Mouse (Mus musculus) cortical plate, adult 2 months (tissue): ENCODE measurements around the gene Iqck. TPM values are rescaled to one million over a fixed set of nuclear protein-coding genes. Genes with fewer than 3 reads are reported as not detected.

Experiments used
- H3K27ac ChIP-seq: fragments of 200-500 bp; 2 replicates; pipeline ENCODE4 v1.5.1; 2012; ENCODE audit warnings: low read length, control low read depth, inconsistent platforms; ENCODE audit not compliant: insufficient read depth
- H3K4me1 ChIP-seq: fragments of 200-500 bp; 2 replicates; pipeline ENCODE4 v1.6.1; 2011; ENCODE audit warnings: low read length; ENCODE audit not compliant: control insufficient read depth, insufficient read depth
- H3K4me3 ChIP-seq: fragments of 200-500 bp; 2 replicates; pipeline ENCODE4 v1.5.1; 2011; ENCODE audit warnings: mild to moderate bottlenecking, low read length, control low read depth; ENCODE audit not compliant: insufficient read depth
- CTCF ChIP-seq: fragments of 200-500 bp; IDR thresholded peaks from 2 replicates; pipeline ENCODE4 v1.5.1; 2011; ENCODE audit warnings: mild to moderate bottlenecking, control low read depth, low read length; ENCODE audit not compliant: insufficient read depth; ENCODE audit errors: extremely low read depth
- POLR2A ChIP-seq: fragments of 200-500 bp; IDR thresholded peaks from 2 replicates; pipeline ENCODE4 v1.6.1; 2011; ENCODE audit warnings: mild to moderate bottlenecking, low read length, control low read depth; ENCODE audit not compliant: insufficient read depth; ENCODE audit errors: extremely low read depth
- polyA plus RNA-seq: library from polyadenylated mRNA; depleted of rRNA; stranded (reverse); fragments of >200 nt; gene quantifications from 2 replicates; pipeline ENCODE4 v1.2.3, GENCODE M21; 2012

Iqck gene
- polyA plus RNA-seq, 1 experiment, result 8.0 TPM

- TF ChIP-seq CTCF (no peak), POLR2A (no peak)
- H3K4me3 ChIP-seq, result no peak overlapping the region
- H3K27ac ChIP-seq, result no peak overlapping the region
- H3K4me1 ChIP-seq, result no peaks in the 10 kb centered on the region; the same call in 1 of the 2 replicates
These were observed 82.2 kb downstream of the Iqck start for GRCm38 (mm10) chr7:118937469-118938387.

- Histone ChIP-seq H3K4me1 (no peaks in the 10 kb centered on the region), H3K27ac (no peak overlapping the region), H3K4me3 (no peak overlapping the region)
- TF ChIP-seq POLR2A, result no peak
- TF ChIP-seq CTCF, result no peak
These were observed 86.7 kb downstream of the Iqck start for GRCm38 (mm10) chr7:118942297-118942696.

GRCm38 (mm10) chr7:118943170-118943569 is 87.6 kb downstream of the Iqck start:
- Histone ChIP-seq H3K27ac (no peak overlapping the region), H3K4me1 (no peaks in the 10 kb centered on the region), H3K4me3 (no peak overlapping the region)
- TF ChIP-seq POLR2A (no peak), CTCF (no peak)

GRCm38 (mm10) chr7:118944884-118945283 is 89.3 kb downstream of the Iqck start:
- TF ChIP-seq CTCF (no peak), POLR2A (no peak)
- Histone ChIP-seq H3K27ac (no peak overlapping the region), H3K4me1 (peaks cover 3% of the 10 kb centered on the region; the same call in 1 of the 2 replicates), H3K4me3 (no peak overlapping the region)

- no peak overlapping the region for H3K4me3 ChIP-seq
- H3K4me1 ChIP-seq, result peaks cover 4% of the 10 kb centered on the region; the same call in 1 of the 2 replicates
- TF ChIP-seq POLR2A, result no peak
- no peak for TF ChIP-seq CTCF
- H3K27ac ChIP-seq, result no peak overlapping the region
These were observed 91.7 kb downstream of the Iqck start for GRCm38 (mm10) chr7:118947241-118947640.

- Histone ChIP-seq H3K4me3 (no peak overlapping the region), H3K4me1 (peaks cover 4% of the 10 kb centered on the region; the same call in 1 of the 2 replicates), H3K27ac (no peak overlapping the region)
- no peak for TF ChIP-seq POLR2A
- TF ChIP-seq CTCF, result no peak
These were observed 93.2 kb downstream of the Iqck start for GRCm38 (mm10) chr7:118948677-118949282.

GRCm38 (mm10) chr7:118949749-118950148 is 94.2 kb downstream of the Iqck start:
- no peak overlapping the region for H3K4me3 ChIP-seq
- peaks cover 4% of the 10 kb centered on the region; the same call in 1 of the 2 replicates for H3K4me1 ChIP-seq
- H3K27ac ChIP-seq, result no peak overlapping the region
- no peak for TF ChIP-seq CTCF
- TF ChIP-seq POLR2A, result no peak

GRCm38 (mm10) chr7:118953626-118954282 is 98.2 kb downstream of the Iqck start:
- no peak for TF ChIP-seq CTCF
- H3K27ac ChIP-seq, result no peak overlapping the region
- peaks cover 4% of the 10 kb centered on the region; the same call in 1 of the 2 replicates for H3K4me1 ChIP-seq
- H3K4me3 ChIP-seq, result no peak overlapping the region

- Histone ChIP-seq H3K27ac (no peak overlapping the region), H3K4me1 (peaks cover under 1% of the 10 kb centered on the region; the same call in 1 of the 2 replicates), H3K4me3 (no peak overlapping the region)
- TF ChIP-seq CTCF (no peak), POLR2A (no peak)
These were observed 99.4 kb downstream of the Iqck start for GRCm38 (mm10) chr7:118954968-118955367.
